Mouse (Mus musculus): ENCODE data around the gene Gm45337. TPM values are rescaled to one million over a fixed set of nuclear protein-coding genes. Genes with fewer than 3 reads are reported as not detected.
A peak's percentile ranks its signal among the peaks of the same experiment; 100 is the strongest.
"Not testable (repeated sequence)": the region's sequence is repeated elsewhere in the genome, so short reads cannot be mapped to it uniquely, and the experiment has no call there.

Gm45337 gene
- polyA plus RNA-seq (2015; fragmentation: Nextera tagmentation; extraction: Ambion mirVana), result not detected in 2 replicates

- 60% methylated on average over 1 of the region's 1 CpGs for WGBS
- TF ChIP-seq CTCF (IDR thresholded peaks at IDR 0.05), result no peak
- no peak for TF ChIP-seq EP300 (IDR thresholded peaks at IDR 0.05)
- ATAC-seq (no peak), DNase-seq (ENCODE audit: low spot score) (no peak)
- H3K4me1 ChIP-seq (ENCODE audit: insufficient read depth, low read depth, low read length), result no peaks in the 10 kb centered on the region
- H3K4me2 ChIP-seq (replicated peaks; ENCODE audit: low read depth, low read length), result no peak within 1 kb of the TSS
- no peak within 1 kb of the TSS for H3K27ac ChIP-seq (ENCODE audit: low read length)
- no peaks in the 10 kb centered on the region for H3K36me3 ChIP-seq (ENCODE audit: insufficient read depth, low read length)
- no peaks in the 10 kb centered on the region for H3K9me3 ChIP-seq (ENCODE audit: low read length)
- H3K4me3 ChIP-seq (ENCODE audit: low read depth, low read length), result no peak within 1 kb of the TSS
- H3K9ac ChIP-seq (replicated peaks; ENCODE audit: low read depth), result no peak within 1 kb of the TSS
- H3K27me3 ChIP-seq (replicated peaks; ENCODE audit: insufficient read depth, low read length), result no peaks in the 10 kb centered on the region
Observed at GRCm38 (mm10) chr7:142144507-142144906, at the start of gene Gm45337. Gm45337 (minus strand) TSS chr7:142144607.

GRCm38 (mm10) chr7:142190289-142190688 lies 45.9 kb upstream of the Gm45337 start, which contains the start of gene Gm10153:
Gm10153 (minus strand) TSS chr7:142190389.
- no peak for DNase-seq (ENCODE audit: low spot score)
- Histone ChIP-seq H3K9ac (replicated peaks; ENCODE audit: low read depth) (no peak within 1 kb of the TSS), H3K4me3 (ENCODE audit: low read depth, low read length) (no peak within 1 kb of the TSS), H3K4me2 (replicated peaks; ENCODE audit: low read depth, low read length) (no peak within 1 kb of the TSS), H3K27me3 (replicated peaks; ENCODE audit: insufficient read depth, low read length) (no peaks in the 10 kb centered on the region), H3K4me1 (ENCODE audit: insufficient read depth, low read depth, low read length) (no peaks in the 10 kb centered on the region), H3K36me3 (ENCODE audit: insufficient read depth, low read length) (no peaks in the 10 kb centered on the region), H3K27ac (ENCODE audit: low read length) (no peak within 1 kb of the TSS), H3K9me3 (ENCODE audit: low read length) (no peaks in the 10 kb centered on the region)
- TF ChIP-seq EP300 (IDR thresholded peaks at IDR 0.05), result no peak
- no peak for TF ChIP-seq CTCF (IDR thresholded peaks at IDR 0.05)
- no peak for ATAC-seq
- 12% methylated on average over 2 of the region's 2 CpGs for WGBS

- H3K4me2 ChIP-seq (replicated peaks; ENCODE audit: low read depth, low read length), result no peak overlapping the region
- H3K9me3 ChIP-seq (ENCODE audit: low read length), result no peaks in the 10 kb centered on the region
- 55% methylated on average over 2 of the region's 2 CpGs for WGBS
- H3K36me3 ChIP-seq (ENCODE audit: insufficient read depth, low read length), result no peaks in the 10 kb centered on the region
- no peak for DNase-seq (ENCODE audit: low spot score)
- H3K9ac ChIP-seq (replicated peaks; ENCODE audit: low read depth), result no peak overlapping the region
- H3K4me1 ChIP-seq (ENCODE audit: insufficient read depth, low read depth, low read length), result no peaks in the 10 kb centered on the region
- TF ChIP-seq CTCF (IDR thresholded peaks at IDR 0.05), result no peak
- TF ChIP-seq EP300 (IDR thresholded peaks at IDR 0.05), result no peak
- ATAC-seq, result no peak
- H3K27ac ChIP-seq (ENCODE audit: low read length), result no peak overlapping the region
- no peak overlapping the region for H3K4me3 ChIP-seq (ENCODE audit: low read depth, low read length)
- no peaks in the 10 kb centered on the region for H3K27me3 ChIP-seq (replicated peaks; ENCODE audit: insufficient read depth, low read length)
Observed at GRCm38 (mm10) chr7:142188156-142188555, 43.7 kb upstream of the Gm45337 start.

GRCm38 (mm10) chr7:142181021-142181420 lies 36.6 kb upstream of the Gm45337 start:
- TF ChIP-seq EP300 (IDR thresholded peaks at IDR 0.05) (no peak), CTCF (IDR thresholded peaks at IDR 0.05) (no peak)
- no peak overlapping the region for H3K9ac ChIP-seq (replicated peaks; ENCODE audit: low read depth)
- H3K4me2 ChIP-seq (replicated peaks; ENCODE audit: low read depth, low read length), result no peak overlapping the region
- no peak for ATAC-seq
- H3K27ac ChIP-seq (ENCODE audit: low read length), result no peak overlapping the region
- H3K27me3 ChIP-seq (replicated peaks; ENCODE audit: insufficient read depth, low read length), result no peaks in the 10 kb centered on the region
- no peaks in the 10 kb centered on the region for H3K36me3 ChIP-seq (ENCODE audit: insufficient read depth, low read length)
- no peak for DNase-seq (ENCODE audit: low spot score)
- WGBS, result 19% methylated on average over 1 of the region's 1 CpGs
- no peaks in the 10 kb centered on the region for H3K9me3 ChIP-seq (ENCODE audit: low read length)
- no peak overlapping the region for H3K4me3 ChIP-seq (ENCODE audit: low read depth, low read length)
- H3K4me1 ChIP-seq (ENCODE audit: insufficient read depth, low read depth, low read length), result no peaks in the 10 kb centered on the region

- ATAC-seq, result no peak
- Histone ChIP-seq H3K27ac (ENCODE audit: low read length) (no peak overlapping the region), H3K27me3 (replicated peaks; ENCODE audit: insufficient read depth, low read length) (no peaks in the 10 kb centered on the region), H3K9me3 (ENCODE audit: low read length) (no peaks in the 10 kb centered on the region), H3K9ac (replicated peaks; ENCODE audit: low read depth) (no peak overlapping the region), H3K36me3 (ENCODE audit: insufficient read depth, low read length) (no peaks in the 10 kb centered on the region), H3K4me3 (ENCODE audit: low read depth, low read length) (no peak overlapping the region), H3K4me1 (ENCODE audit: insufficient read depth, low read depth, low read length) (no peaks in the 10 kb centered on the region), H3K4me2 (replicated peaks; ENCODE audit: low read depth, low read length) (no peak overlapping the region)
- no peak for TF ChIP-seq EP300 (IDR thresholded peaks at IDR 0.05)
- no peak for TF ChIP-seq CTCF (IDR thresholded peaks at IDR 0.05)
- DNase-seq (ENCODE audit: low spot score), result no peak
- 69% methylated on average over 1 of the region's 1 CpGs for WGBS
Observed at GRCm38 (mm10) chr7:142178685-142179084, 34.3 kb upstream of the Gm45337 start.

- H3K4me2 ChIP-seq (replicated peaks; ENCODE audit: low read depth, low read length); H3K27ac ChIP-seq (ENCODE audit: low read length); H3K27me3 ChIP-seq (replicated peaks; ENCODE audit: insufficient read depth, low read length); H3K36me3 ChIP-seq (ENCODE audit: insufficient read depth, low read length); H3K9me3 ChIP-seq (ENCODE audit: low read length); ATAC-seq; DNase-seq (ENCODE audit: low spot score); H3K4me3 ChIP-seq (ENCODE audit: low read depth, low read length); H3K9ac ChIP-seq (replicated peaks; ENCODE audit: low read depth); H3K4me1 ChIP-seq (ENCODE audit: insufficient read depth, low read depth, low read length): not testable (repeated sequence)
Observed at GRCm38 (mm10) chr7:142175905-142176304, 31.5 kb upstream of the Gm45337 start, which contains the start of gene Krtap5-2. Krtap5-2 (minus strand) TSS chr7:142176005.

GRCm38 (mm10) chr7:142169836-142170235 lies 25.4 kb upstream of the Gm45337 start:
- Histone ChIP-seq H3K4me3 (ENCODE audit: low read depth, low read length) (no peak overlapping the region), H3K4me2 (replicated peaks; ENCODE audit: low read depth, low read length) (no peak overlapping the region), H3K9ac (replicated peaks; ENCODE audit: low read depth) (no peak overlapping the region), H3K4me1 (ENCODE audit: insufficient read depth, low read depth, low read length) (no peaks in the 10 kb centered on the region), H3K27ac (ENCODE audit: low read length) (no peak overlapping the region), H3K36me3 (ENCODE audit: insufficient read depth, low read length) (no peaks in the 10 kb centered on the region), H3K9me3 (ENCODE audit: low read length) (no peaks in the 10 kb centered on the region), H3K27me3 (replicated peaks; ENCODE audit: insufficient read depth, low read length) (no peaks in the 10 kb centered on the region)
- WGBS, result 46% methylated on average over 3 of the region's 3 CpGs
- ATAC-seq, result no peak
- TF ChIP-seq CTCF (IDR thresholded peaks at IDR 0.05), result peak; percentile 71
- no peak for TF ChIP-seq EP300 (IDR thresholded peaks at IDR 0.05)
- DNase-seq (ENCODE audit: low spot score), result peak; percentile 12

GRCm38 (mm10) chr7:142165639-142166038 lies 21.2 kb upstream of the Gm45337 start, which contains the start of gene Gm4553:
Gm4553 (minus strand) TSS chr7:142165739.
- ATAC-seq; H3K4me3 ChIP-seq (ENCODE audit: low read depth, low read length); H3K9ac ChIP-seq (replicated peaks; ENCODE audit: low read depth); H3K4me1 ChIP-seq (ENCODE audit: insufficient read depth, low read depth, low read length); H3K27ac ChIP-seq (ENCODE audit: low read length); DNase-seq (ENCODE audit: low spot score); H3K27me3 ChIP-seq (replicated peaks; ENCODE audit: insufficient read depth, low read length); H3K36me3 ChIP-seq (ENCODE audit: insufficient read depth, low read length); H3K9me3 ChIP-seq (ENCODE audit: low read length); H3K4me2 ChIP-seq (replicated peaks; ENCODE audit: low read depth, low read length): not testable (repeated sequence)
